Mouse (Mus musculus): ENCODE results near the gene Clec3b. TPM values are rescaled to one million over a fixed set of nuclear protein-coding genes. Genes with fewer than 3 reads are reported as not detected.

Gene Clec3b
- polyA plus RNA-seq (2015; fragmentation: Nextera tagmentation; extraction: Ambion mirVana): 0.21 TPM in 1 of 2 replicates, not detected in the other

DNA sequence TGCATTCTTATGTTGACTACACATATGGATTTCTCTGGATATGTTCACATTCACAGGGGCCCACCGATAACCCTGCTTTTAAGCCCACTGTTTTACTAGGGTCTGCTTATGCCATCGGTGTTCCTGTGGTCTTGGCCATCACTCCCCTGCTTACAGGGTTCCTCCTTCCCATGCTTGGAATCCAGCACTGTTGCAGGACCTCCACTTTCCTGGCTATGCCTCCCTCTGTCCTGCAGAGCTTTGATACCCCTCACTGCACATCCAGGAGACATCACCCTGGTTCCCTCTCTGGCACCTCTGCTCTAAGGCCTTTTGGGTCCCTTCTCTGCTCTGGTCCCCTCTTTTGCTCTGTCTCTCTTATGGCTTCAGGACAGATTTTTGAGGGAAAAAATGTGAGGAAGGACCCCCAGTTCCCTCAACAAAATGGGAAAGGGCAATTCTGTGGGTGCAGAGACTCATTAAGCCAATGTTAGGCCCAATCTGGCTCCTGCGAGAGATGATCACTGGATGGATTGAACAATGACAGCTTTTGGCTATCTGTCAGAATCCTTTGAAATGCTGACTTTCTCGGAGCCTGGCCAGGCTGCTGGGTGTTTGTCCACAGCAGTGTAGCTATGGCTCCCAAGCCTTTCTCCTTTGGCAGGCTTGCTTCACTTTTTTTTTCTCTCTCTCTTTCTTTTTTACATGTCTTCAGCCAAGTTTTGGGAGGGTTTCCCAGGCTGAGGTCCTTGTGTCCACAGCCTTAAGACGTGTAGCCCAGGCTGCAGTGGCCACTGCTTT is at the start of gene Clec3b:
Gene Clec3b (plus strand): TSS at position 706 of the 780 bp plus-strand sequence.
- ATAC-seq: no peak
- Histone ChIP-seq H3K4me3 (replicated peaks) (no peak within 1 kb of the TSS), H3K36me3 (peaks cover 6% of the 10 kb centered on the region; the same call in 1 of the 2 replicates), H3K4me1 (replicated peaks) (no peaks in the 10 kb centered on the region), H3K9ac (replicated peaks) (no peak within 1 kb of the TSS; the same call in 1 of the 2 replicates), H3K4me2 (replicated peaks) (no peak within 1 kb of the TSS), H3K27me3 (no peaks in the 10 kb centered on the region), H3K27ac (no peak within 1 kb of the TSS), H3K9me3 (no peaks in the 10 kb centered on the region; the same call in 1 of the 2 replicates)
- WGBS: 83% methylated on average over 5 of the region's 5 CpGs

- Histone ChIP-seq H3K27me3 (no peaks in the 10 kb centered on the region), H3K9ac (replicated peaks) (no peak overlapping the region), H3K27ac (no peak overlapping the region), H3K36me3 (peaks cover 24% of the 10 kb centered on the region), H3K4me1 (replicated peaks) (no peaks in the 10 kb centered on the region), H3K9me3 (no peaks in the 10 kb centered on the region), H3K4me3 (replicated peaks) (no peak overlapping the region), H3K4me2 (replicated peaks) (no peak overlapping the region)
- ATAC-seq: no peak
Observed at GRCm38 (mm10) chr9:123103425-123103824, 47.3 kb upstream of the Clec3b start.

DNA sequence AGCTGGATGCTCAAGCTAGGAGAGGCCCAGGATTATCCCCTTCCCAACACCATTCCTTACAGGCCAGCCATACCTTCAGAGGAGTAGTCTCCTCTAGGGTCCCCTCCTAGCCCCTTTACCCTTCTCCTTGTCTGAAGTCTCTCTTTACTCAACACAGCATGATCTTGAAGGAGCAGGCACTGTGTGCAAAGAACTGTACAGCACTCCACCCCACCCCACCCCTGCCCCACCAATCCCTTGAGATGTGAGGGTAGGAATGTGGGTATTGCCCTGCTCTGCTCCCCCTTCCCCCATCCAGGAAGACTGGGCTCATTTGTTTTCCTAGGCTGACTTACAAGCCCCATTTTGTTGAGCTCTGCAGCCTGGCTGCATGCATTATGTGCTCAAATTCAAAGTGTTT is 46.4 kb upstream of the Clec3b start:
- peaks cover 16% of the 10 kb centered on the region for H3K36me3 ChIP-seq
- H3K4me2 ChIP-seq (replicated peaks): no peak overlapping the region
- no peak overlapping the region for H3K4me3 ChIP-seq (replicated peaks)
- H3K9me3 ChIP-seq: no peaks in the 10 kb centered on the region
- H3K27me3 ChIP-seq: no peaks in the 10 kb centered on the region
- H3K4me1 ChIP-seq (replicated peaks): no peaks in the 10 kb centered on the region
- H3K27ac ChIP-seq: no peak overlapping the region
- no peak for ATAC-seq
- H3K9ac ChIP-seq (replicated peaks): no peak overlapping the region

DNA sequence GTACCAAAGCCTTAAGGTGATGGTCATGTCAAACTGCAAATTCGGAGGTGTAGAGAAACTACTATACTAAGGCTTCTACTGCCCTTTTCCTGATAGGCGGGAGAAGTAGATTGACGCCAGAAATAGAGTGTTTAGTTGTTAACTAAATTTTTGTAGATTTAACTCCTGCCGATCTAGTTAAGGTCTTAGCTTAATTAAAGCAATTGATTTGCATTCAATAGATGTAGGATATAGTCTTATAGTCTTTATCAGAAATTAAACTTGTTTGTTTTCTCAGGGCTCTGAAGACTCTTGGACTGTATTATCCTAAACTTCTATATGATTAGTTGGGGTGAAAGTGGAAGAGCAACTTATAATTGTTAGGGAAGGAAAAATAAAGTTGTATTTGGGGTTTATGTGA is 43.6 kb upstream of the Clec3b start:
- no peak overlapping the region for H3K9ac ChIP-seq (replicated peaks)
- WGBS: 92% methylated on average over 4 of the region's 4 CpGs
- H3K4me2 ChIP-seq (replicated peaks): no peak overlapping the region
- ATAC-seq: no peak
- H3K9me3 ChIP-seq: no peaks in the 10 kb centered on the region
- no peak overlapping the region for H3K4me3 ChIP-seq (replicated peaks)
- H3K27ac ChIP-seq: no peak overlapping the region
- peaks cover 3% of the 10 kb centered on the region; the same call in 1 of the 2 replicates for H3K36me3 ChIP-seq
- peaks cover 11% of the 10 kb centered on the region for H3K4me1 ChIP-seq (replicated peaks)
- no peaks in the 10 kb centered on the region for H3K27me3 ChIP-seq

GRCm38 (mm10) chr9:123109188-123109587 is 41.6 kb upstream of the Clec3b start:
- no peak overlapping the region for H3K27ac ChIP-seq
- peaks cover 21% of the 10 kb centered on the region for H3K4me1 ChIP-seq (replicated peaks)
- H3K4me3 ChIP-seq (replicated peaks): no peak overlapping the region
- no peaks in the 10 kb centered on the region for H3K27me3 ChIP-seq
- H3K9me3 ChIP-seq: no peaks in the 10 kb centered on the region
- ATAC-seq: no peak
- H3K36me3 ChIP-seq: peaks cover 2% of the 10 kb centered on the region; the same call in 1 of the 2 replicates
- H3K9ac ChIP-seq (replicated peaks): no peak overlapping the region
- no peak overlapping the region for H3K4me2 ChIP-seq (replicated peaks)
- 96% methylated on average over 7 of the region's 7 CpGs for WGBS

- H3K9me3 ChIP-seq: no peaks in the 10 kb centered on the region
- WGBS: 67% methylated on average over 8 of the region's 8 CpGs
- H3K4me2 ChIP-seq (replicated peaks): peak overlapping the region; percentile 95
- no peak overlapping the region for H3K27ac ChIP-seq
- peaks cover 15% of the 10 kb centered on the region for H3K36me3 ChIP-seq
- H3K4me1 ChIP-seq (replicated peaks): peaks cover 23% of the 10 kb centered on the region
- no peaks in the 10 kb centered on the region for H3K27me3 ChIP-seq
- peak overlapping the region; percentile 87 for H3K4me3 ChIP-seq (replicated peaks)
- peak overlapping the region; percentile 88 for H3K9ac ChIP-seq (replicated peaks)
- no peak for ATAC-seq
Observed at GRCm38 (mm10) chr9:123111751-123112221, 39.0 kb upstream of the Clec3b start.

- Histone ChIP-seq H3K36me3 (peaks cover 16% of the 10 kb centered on the region), H3K4me3 (replicated peaks) (peak within 1 kb of the TSS; percentile 87), H3K4me1 (replicated peaks) (peaks cover 23% of the 10 kb centered on the region), H3K9ac (replicated peaks) (peak within 1 kb of the TSS; percentile 88), H3K9me3 (no peaks in the 10 kb centered on the region), H3K27ac (peak within 1 kb of the TSS; percentile 96), H3K4me2 (replicated peaks) (peak within 1 kb of the TSS; percentile 95), H3K27me3 (no peaks in the 10 kb centered on the region)
- peak; percentile 97 for ATAC-seq
- under 1% methylated on average over 79 of the region's 79 CpGs for WGBS
Observed at GRCm38 (mm10) chr9:123112805-123113521, 37.8 kb upstream of the Clec3b start, which contains the start of the genes Zdhhc3 and Exosc7. Gene Zdhhc3, minus strand, starts transcription at chr9:123113205. Gene Exosc7, plus strand, starts transcription at chr9:123113215.

DNA sequence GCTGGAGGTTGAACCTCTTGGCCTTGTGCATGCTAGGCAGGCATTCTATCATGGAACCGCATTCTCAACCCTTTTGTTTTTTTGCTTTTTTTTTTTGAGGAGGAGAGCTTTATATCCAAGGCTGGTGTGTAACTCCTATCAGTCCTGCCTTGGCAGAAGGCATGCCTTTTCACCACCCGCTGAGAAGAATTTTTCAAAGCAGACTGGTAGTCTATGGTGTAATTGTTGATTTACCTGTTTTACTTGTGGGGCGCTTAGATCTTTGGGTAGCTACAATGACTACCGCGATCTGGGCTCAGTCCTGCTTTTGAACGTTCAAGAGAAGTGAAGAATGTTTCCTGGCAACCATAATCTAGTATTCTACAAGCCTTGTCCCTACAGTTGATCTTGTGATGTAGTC is 36.8 kb upstream of the Clec3b start:
- Histone ChIP-seq H3K9me3 (no peaks in the 10 kb centered on the region), H3K4me3 (replicated peaks) (peak overlapping the region; percentile 87), H3K36me3 (peaks cover 23% of the 10 kb centered on the region), H3K27ac (peak overlapping the region; percentile 96), H3K27me3 (no peaks in the 10 kb centered on the region), H3K4me2 (replicated peaks) (peak overlapping the region; percentile 95), H3K4me1 (replicated peaks) (peaks cover 23% of the 10 kb centered on the region), H3K9ac (replicated peaks) (peak overlapping the region; percentile 88)
- ATAC-seq: no peak
- 68% methylated on average over 6 of the region's 6 CpGs for WGBS

- H3K27me3 ChIP-seq: no peaks in the 10 kb centered on the region
- H3K4me2 ChIP-seq (replicated peaks): no peak overlapping the region
- H3K27ac ChIP-seq: no peak overlapping the region
- ATAC-seq: no peak
- H3K36me3 ChIP-seq: peaks cover 39% of the 10 kb centered on the region
- no peaks in the 10 kb centered on the region for H3K9me3 ChIP-seq
- H3K4me1 ChIP-seq (replicated peaks): peaks cover 23% of the 10 kb centered on the region
- H3K9ac ChIP-seq (replicated peaks): no peak overlapping the region
- WGBS: 91% methylated on average over 1 of the region's 1 CpGs
- no peak overlapping the region for H3K4me3 ChIP-seq (replicated peaks)
Observed at GRCm38 (mm10) chr9:123115566-123115965, 35.2 kb upstream of the Clec3b start.

DNA sequence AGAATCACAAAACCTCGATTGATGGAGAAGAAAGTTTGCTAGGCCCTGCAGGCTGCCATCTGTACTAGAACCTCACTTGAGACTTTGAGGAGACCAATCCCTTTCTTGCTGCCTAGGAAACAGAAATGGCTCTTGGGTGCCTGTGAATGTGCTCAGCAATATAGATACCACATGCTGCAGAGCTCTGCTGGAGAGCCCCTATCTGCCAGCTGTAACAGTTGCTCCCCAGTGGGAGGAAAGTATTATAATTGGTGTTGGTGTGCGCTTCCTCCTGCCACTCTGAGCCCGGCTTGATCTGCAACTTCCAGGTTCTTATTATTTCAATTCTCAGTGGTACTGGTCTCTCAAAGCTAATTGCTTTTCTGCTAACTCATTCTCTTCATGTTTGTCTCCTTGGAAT is 27.7 kb upstream of the Clec3b start:
- Histone ChIP-seq H3K4me2 (replicated peaks) (no peak overlapping the region), H3K9ac (replicated peaks) (no peak overlapping the region), H3K9me3 (no peaks in the 10 kb centered on the region), H3K4me1 (replicated peaks) (no peaks in the 10 kb centered on the region), H3K27me3 (no peaks in the 10 kb centered on the region), H3K27ac (no peak overlapping the region), H3K36me3 (peaks cover 68% of the 10 kb centered on the region), H3K4me3 (replicated peaks) (no peak overlapping the region)
- 94% methylated on average over 3 of the region's 3 CpGs for WGBS
- no peak for ATAC-seq

DNA sequence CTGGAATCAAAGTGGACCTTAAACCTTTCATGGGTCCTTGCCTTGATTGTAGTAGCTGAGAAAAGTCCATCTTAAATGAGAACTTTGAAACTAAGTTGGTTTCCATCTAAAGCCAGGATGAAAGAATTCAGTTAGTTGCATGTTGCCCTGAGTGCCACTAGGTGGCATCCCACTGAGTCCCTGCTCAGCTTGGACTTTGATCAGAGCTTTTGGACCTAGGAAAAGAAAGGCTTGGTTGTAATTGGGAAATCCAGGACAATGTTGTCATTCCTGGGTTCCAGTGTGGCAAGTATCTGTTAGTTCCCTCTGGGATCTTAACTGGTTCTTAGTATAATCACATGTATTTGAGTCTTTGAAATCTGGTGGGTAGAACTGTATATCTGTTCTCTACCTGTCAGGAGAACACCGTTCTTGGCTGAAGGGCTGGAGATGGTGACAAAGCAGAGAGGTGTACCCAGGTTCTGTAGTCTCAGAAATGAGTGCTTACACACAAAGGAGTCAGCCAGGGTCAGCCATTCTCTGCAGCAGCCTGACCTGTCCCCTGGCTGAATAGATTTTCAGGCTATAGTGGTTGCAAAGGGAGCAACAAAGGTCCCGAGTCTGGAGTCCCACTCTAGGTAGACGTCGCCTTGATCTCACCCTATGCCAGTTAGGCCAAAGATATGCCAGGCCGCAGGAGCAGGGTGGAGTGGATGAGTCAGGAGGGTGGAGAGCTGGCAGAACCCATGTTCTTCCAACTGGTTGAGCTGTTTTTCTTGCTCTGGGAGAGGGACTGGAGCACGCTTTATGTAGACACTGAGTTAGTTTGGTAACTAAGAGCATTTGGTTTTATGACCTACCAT is 27.0 kb upstream of the Clec3b start:
- no peak overlapping the region for H3K4me3 ChIP-seq (replicated peaks)
- H3K9me3 ChIP-seq: no peaks in the 10 kb centered on the region
- no peak overlapping the region for H3K27ac ChIP-seq
- H3K36me3 ChIP-seq: peaks cover 71% of the 10 kb centered on the region
- no peak for ATAC-seq
- H3K27me3 ChIP-seq: no peaks in the 10 kb centered on the region
- 92% methylated on average over 6 of the region's 6 CpGs for WGBS
- H3K9ac ChIP-seq (replicated peaks): no peak overlapping the region
- no peak overlapping the region for H3K4me2 ChIP-seq (replicated peaks)
- no peaks in the 10 kb centered on the region for H3K4me1 ChIP-seq (replicated peaks)

All from midbrain, embryonic 13.5 days (tissue).